Mouse (Mus musculus) liver, embryonic 12.5 days (tissue): Measurements from ENCODE around the gene Kdm6a. TPM values are rescaled to one million over a fixed set of nuclear protein-coding genes. Genes with fewer than 3 reads are reported as not detected.

ENCODE experiments used
- ATAC-seq: fragments of 200-750 bp; cut with Nextera tagmentation; 2 replicates; pipeline ENCODE4 v1.8.0; 2017; ENCODE audit warnings: moderate number of reproducible peaks, mild to moderate bottlenecking, moderate library complexity
- H3K27ac ChIP-seq: fragments of 300-500 bp; sonication (generic); 2 replicates; pipeline ENCODE4 v1.5.1; 2016; ENCODE audit warnings: mild to moderate bottlenecking
- H3K27me3 ChIP-seq: fragments of 300-500 bp; sonication (generic); replicated peaks from 2 replicates; pipeline ENCODE4 v1.6.1; 2016; ENCODE audit warnings: mild to moderate bottlenecking, moderate library complexity
- H3K36me3 ChIP-seq: fragments of 300-500 bp; sonication (generic); 2 replicates; pipeline ENCODE4 v1.6.1; 2016; ENCODE audit warnings: mild to moderate bottlenecking, moderate library complexity
- H3K4me1 ChIP-seq: fragments of 300-500 bp; sonication (generic); 2 replicates; pipeline ENCODE4 v1.6.1; 2016
- H3K4me2 ChIP-seq: fragments of 300-500 bp; sonication (generic); 2 replicates; pipeline ENCODE4 v1.6.1; 2016; ENCODE audit warnings: mild to moderate bottlenecking, moderate library complexity
- H3K4me3 ChIP-seq: fragments of 300-500 bp; sonication (generic); 2 replicates; pipeline ENCODE4 v1.5.1; 2016; ENCODE audit warnings: mild to moderate bottlenecking, moderate library complexity
- H3K9ac ChIP-seq: fragments of 300-500 bp; sonication (generic); 2 replicates; pipeline ENCODE4 v1.6.1; 2016; ENCODE audit warnings: mild to moderate bottlenecking, moderate library complexity
- H3K9me3 ChIP-seq: fragments of 300-500 bp; sonication (generic); replicated peaks from 2 replicates; pipeline ENCODE4 v1.6.1; 2016; ENCODE audit warnings: mild to moderate bottlenecking, moderate library complexity
- WGBS: fragments of 180-500 bp; shearing (Covaris S2); methylation state at CpG from one replicate; pipeline ENCODE4 v1.1.7; 2016; ENCODE audit not compliant: insufficient replicate concordance; 5-methylcytosine and 5-hydroxymethylcytosine counted together
- polyA plus RNA-seq: library from polyadenylated mRNA; unstranded; fragments of >200 nt; fragmentation: Nextera tagmentation; extraction: Ambion mirVana; gene quantifications from 2 replicates; pipeline ENCODE4 v1.2.1, GENCODE M21; 2016

The Kdm6a gene
- polyA plus RNA-seq, 1 experiment from 2014 or later: 20.5 TPM

GRCm38 (mm10) chrX:18179492-18179891 lies 17.1 kb downstream of the Kdm6a start:
- H3K9ac ChIP-seq: no peak overlapping the region
- no peak overlapping the region for H3K27ac ChIP-seq
- WGBS: 0% methylated on average over 1 of the region's 1 CpGs
- no peak overlapping the region for H3K4me2 ChIP-seq
- no peaks in the 10 kb centered on the region for H3K9me3 ChIP-seq
- ATAC-seq: peak; percentile 76
- H3K4me3 ChIP-seq: no peak overlapping the region
- no peaks in the 10 kb centered on the region for H3K27me3 ChIP-seq
- peaks cover 54% of the 10 kb centered on the region for H3K4me1 ChIP-seq
- H3K36me3 ChIP-seq: no peaks in the 10 kb centered on the region

DNA sequence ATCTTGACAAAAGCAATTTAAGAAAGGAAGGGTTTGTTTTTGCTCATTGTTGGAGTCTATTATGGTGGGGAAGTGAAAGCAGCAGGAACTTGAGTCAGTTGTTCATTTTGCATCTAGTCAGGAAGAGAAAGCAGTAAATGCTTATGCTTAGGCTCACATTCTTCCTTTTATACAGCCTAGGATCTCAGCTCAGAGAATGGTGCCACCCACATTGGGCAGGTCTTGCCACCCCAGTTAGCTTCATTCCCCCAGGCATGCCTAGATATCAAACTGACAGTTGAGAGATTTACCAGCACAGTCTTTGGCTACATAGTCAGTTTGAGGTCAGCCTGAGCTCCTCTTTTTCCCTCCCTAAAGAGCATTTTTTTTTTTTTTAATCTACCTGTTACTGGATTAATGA lies 24.8 kb downstream of the Kdm6a start:
- Histone ChIP-seq H3K4me2 (no peak overlapping the region), H3K27me3 (no peaks in the 10 kb centered on the region), H3K9ac (no peak overlapping the region), H3K9me3 (no peaks in the 10 kb centered on the region), H3K36me3 (no peaks in the 10 kb centered on the region), H3K4me1 (peaks cover 38% of the 10 kb centered on the region), H3K27ac (no peak overlapping the region), H3K4me3 (no peak overlapping the region)
- ATAC-seq: no peak

GRCm38 (mm10) chrX:18188293-18188692 lies 25.9 kb downstream of the Kdm6a start:
- ATAC-seq: no peak
- Histone ChIP-seq H3K4me3 (no peak overlapping the region), H3K27me3 (no peaks in the 10 kb centered on the region), H3K9me3 (no peaks in the 10 kb centered on the region), H3K9ac (no peak overlapping the region), H3K27ac (no peak overlapping the region), H3K4me1 (peaks cover 38% of the 10 kb centered on the region), H3K4me2 (no peak overlapping the region), H3K36me3 (no peaks in the 10 kb centered on the region)
- WGBS: 61% methylated on average over 2 of the region's 2 CpGs

- H3K4me1 ChIP-seq: no peaks in the 10 kb centered on the region
- H3K9me3 ChIP-seq: no peaks in the 10 kb centered on the region
- H3K9ac ChIP-seq: no peak overlapping the region
- H3K27ac ChIP-seq: no peak overlapping the region
- no peak for ATAC-seq
- no peak overlapping the region for H3K4me3 ChIP-seq
- 78% methylated on average over 1 of the region's 1 CpGs for WGBS
- H3K27me3 ChIP-seq: no peaks in the 10 kb centered on the region
- H3K4me2 ChIP-seq: no peak overlapping the region
- H3K36me3 ChIP-seq: peaks cover 18% of the 10 kb centered on the region
These were observed 77.2 kb downstream of the Kdm6a start for GRCm38 (mm10) chrX:18239572-18239971.

GRCm38 (mm10) chrX:18250621-18251020 lies 88.2 kb downstream of the Kdm6a start:
- ATAC-seq: no peak
- 89% methylated on average over 4 of the region's 4 CpGs for WGBS
- H3K9ac ChIP-seq: no peak overlapping the region
- no peak overlapping the region for H3K4me3 ChIP-seq
- H3K36me3 ChIP-seq: peaks cover 50% of the 10 kb centered on the region
- H3K4me2 ChIP-seq: no peak overlapping the region
- no peaks in the 10 kb centered on the region for H3K4me1 ChIP-seq
- H3K27me3 ChIP-seq: no peaks in the 10 kb centered on the region
- no peak overlapping the region for H3K27ac ChIP-seq
- no peaks in the 10 kb centered on the region for H3K9me3 ChIP-seq

GRCm38 (mm10) chrX:18254767-18255166 lies 92.4 kb downstream of the Kdm6a start:
- ATAC-seq: 0 out of 2 replicates have a peak, but pooled peaks have one; percentile 40
- Histone ChIP-seq H3K9ac (no peak overlapping the region), H3K4me3 (no peak overlapping the region), H3K36me3 (peaks cover 45% of the 10 kb centered on the region), H3K27me3 (no peaks in the 10 kb centered on the region), H3K27ac (no peak overlapping the region), H3K4me1 (no peaks in the 10 kb centered on the region), H3K4me2 (no peak overlapping the region), H3K9me3 (no peaks in the 10 kb centered on the region)
- 50% methylated on average over 4 of the region's 4 CpGs for WGBS

- Histone ChIP-seq H3K4me2 (no peak overlapping the region), H3K36me3 (peaks cover 35% of the 10 kb centered on the region), H3K4me1 (no peaks in the 10 kb centered on the region), H3K9ac (no peak overlapping the region), H3K9me3 (no peaks in the 10 kb centered on the region), H3K27me3 (no peaks in the 10 kb centered on the region), H3K27ac (no peak overlapping the region), H3K4me3 (no peak overlapping the region)
- no peak for ATAC-seq
- 89% methylated on average over 8 of the region's 8 CpGs for WGBS
These were observed 95.9 kb downstream of the Kdm6a start for GRCm38 (mm10) chrX:18258238-18258809.

- H3K9ac ChIP-seq: no peak overlapping the region
- no peak for ATAC-seq
- H3K27ac ChIP-seq: no peak overlapping the region
- no peaks in the 10 kb centered on the region for H3K9me3 ChIP-seq
- 87% methylated on average over 5 of the region's 5 CpGs for WGBS
- H3K4me1 ChIP-seq: no peaks in the 10 kb centered on the region
- peaks cover 20% of the 10 kb centered on the region for H3K36me3 ChIP-seq
- no peak overlapping the region for H3K4me3 ChIP-seq
- H3K4me2 ChIP-seq: no peak overlapping the region
- no peaks in the 10 kb centered on the region for H3K27me3 ChIP-seq
These were observed 116.2 kb downstream of the Kdm6a start for GRCm38 (mm10) chrX:18278561-18278960.

- H3K9ac ChIP-seq: no peak overlapping the region
- no peak overlapping the region for H3K4me2 ChIP-seq
- H3K27ac ChIP-seq: no peak overlapping the region
- no peaks in the 10 kb centered on the region for H3K27me3 ChIP-seq
- peaks cover 14% of the 10 kb centered on the region for H3K36me3 ChIP-seq
- no peak for ATAC-seq
- H3K4me3 ChIP-seq: no peak overlapping the region
- no peaks in the 10 kb centered on the region for H3K9me3 ChIP-seq
- no peaks in the 10 kb centered on the region for H3K4me1 ChIP-seq
These were observed 117.8 kb downstream of the Kdm6a start for GRCm38 (mm10) chrX:18280134-18280533.

Other genes with a start within 250 kb of the Kdm6a start
- gene Dusp21, start 16.7 kb upstream of the Kdm6a start, polyA plus RNA-seq: not detected in 2 replicates